Mouse (Mus musculus): Measurements from ENCODE around the gene Zbed5. TPM values are rescaled to one million over a fixed set of nuclear protein-coding genes. Genes with fewer than 3 reads are reported as not detected.

Zbed5 gene
- polyA plus RNA-seq, 2 experiments from 2014 or later, result 0.78 to 1.7 TPM

Other genes starting within 250 kb of the Zbed5 start
- gene Zfp11, start 225.6 kb upstream of the Zbed5 start, polyA plus RNA-seq (2017; shearing (Covaris generic)), result 1 to 10 TPM; 2.6 to 3.8 TPM
- gene Sept14, start 187.2 kb upstream of the Zbed5 start, polyA plus RNA-seq (2017; shearing (Covaris generic)), result not detected
- gene Mrps17, start 180.2 kb upstream of the Zbed5 start, polyA plus RNA-seq (2017; shearing (Covaris generic)), result 100 to 1,000 TPM; 104 to 138 TPM
- 10 to 100 TPM; 64.4 to 83.3 TPM for gene Nipsnap2, start 170.7 kb upstream of the Zbed5 start, polyA plus RNA-seq (2017; shearing (Covaris generic))
- gene Psph, start 108.3 kb upstream of the Zbed5 start, polyA plus RNA-seq (2017; shearing (Covaris generic)), result 10 to 100 TPM; 46.4 to 64.2 TPM
- gene Sumf2, start 48.7 kb upstream of the Zbed5 start, polyA plus RNA-seq (2017; shearing (Covaris generic)), result 10 to 100 TPM; 24.8 to 36.4 TPM
- gene Chchd2, start 8.3 kb upstream of the Zbed5 start, polyA plus RNA-seq (2017; shearing (Covaris generic)), result 100 to 1,000 TPM; 270 to 346 TPM
- gene Phkg1, start 2.8 kb downstream of the Zbed5 start, polyA plus RNA-seq (2017; shearing (Covaris generic)), result under 1 TPM; 0.33 to 0.67 TPM
- under 1 TPM in 1 of 2 experiments, not detected in 1; 0.51 TPM for gene Nupr1l, start 12.8 kb downstream of the Zbed5 start, polyA plus RNA-seq (2017; shearing (Covaris generic))
- 1 to 10 TPM; 5.0 to 6.2 TPM for gene Vkorc1l1, start 46.2 kb downstream of the Zbed5 start, polyA plus RNA-seq (2017; shearing (Covaris generic))
- 10 to 100 TPM; 49.4 to 60.6 TPM for gene Gusb, start 107.3 kb downstream of the Zbed5 start, polyA plus RNA-seq (2017; shearing (Covaris generic))
- 100 to 1,000 TPM; 102 to 103 TPM for gene Asl, start 133.5 kb downstream of the Zbed5 start, polyA plus RNA-seq (2017; shearing (Covaris generic))
- gene Crcp, start 133.6 kb downstream of the Zbed5 start, polyA plus RNA-seq (2017; shearing (Covaris generic)), result 10 to 100 TPM; 60.0 to 75.7 TPM
- 1 to 10 TPM; 1.8 to 3.6 TPM for gene Tpst1, start 177.6 kb downstream of the Zbed5 start, polyA plus RNA-seq (2017; shearing (Covaris generic))
- gene Kctd7, start 249.1 kb downstream of the Zbed5 start, polyA plus RNA-seq (2017; shearing (Covaris generic)), result 1 to 10 TPM; 2.2 to 2.8 TPM

Measured in CD4-positive, CD25-positive, alpha-beta regulatory T cell, adult 4 months (primary cell).